Mouse (Mus musculus): Measurements from ENCODE around the gene Ddost.

The Ddost gene

GRCm38 (mm10) chr4:138337341-138337740 is 32.8 kb downstream of the Ddost start:
- no peak for DNase-seq (ENCODE audit: low spot score)

DNA sequence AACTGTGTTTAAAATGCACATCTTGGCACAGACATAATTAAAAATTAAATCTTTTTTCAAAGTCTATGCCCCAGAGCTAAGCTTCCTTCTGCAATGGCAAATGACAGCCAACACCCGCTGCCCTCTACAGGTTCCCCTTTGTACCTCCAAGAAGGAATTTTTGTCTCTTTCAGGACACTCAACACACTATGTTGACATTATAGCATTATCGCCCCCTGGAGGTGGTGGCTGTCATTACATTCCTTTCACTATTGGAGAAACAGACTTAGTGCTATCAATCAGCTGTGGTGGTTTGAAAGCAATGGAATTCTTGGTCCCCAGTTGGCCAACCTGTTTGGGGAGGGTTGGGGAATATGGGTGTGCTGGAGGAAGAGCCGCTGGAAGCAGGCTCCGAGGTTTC is 35.4 kb downstream of the Ddost start:
- DNase-seq (ENCODE audit: low spot score), result no peak

- DNase-seq (ENCODE audit: low spot score), result no peak
Measured at GRCm38 (mm10) chr4:138341393-138341792, 36.9 kb downstream of the Ddost start.

GRCm38 (mm10) chr4:138342048-138342447 is 37.5 kb downstream of the Ddost start:
- no peak for DNase-seq (ENCODE audit: low spot score)

GRCm38 (mm10) chr4:138342778-138343177 is 38.2 kb downstream of the Ddost start:
- DNase-seq (ENCODE audit: low spot score), result no peak

DNA sequence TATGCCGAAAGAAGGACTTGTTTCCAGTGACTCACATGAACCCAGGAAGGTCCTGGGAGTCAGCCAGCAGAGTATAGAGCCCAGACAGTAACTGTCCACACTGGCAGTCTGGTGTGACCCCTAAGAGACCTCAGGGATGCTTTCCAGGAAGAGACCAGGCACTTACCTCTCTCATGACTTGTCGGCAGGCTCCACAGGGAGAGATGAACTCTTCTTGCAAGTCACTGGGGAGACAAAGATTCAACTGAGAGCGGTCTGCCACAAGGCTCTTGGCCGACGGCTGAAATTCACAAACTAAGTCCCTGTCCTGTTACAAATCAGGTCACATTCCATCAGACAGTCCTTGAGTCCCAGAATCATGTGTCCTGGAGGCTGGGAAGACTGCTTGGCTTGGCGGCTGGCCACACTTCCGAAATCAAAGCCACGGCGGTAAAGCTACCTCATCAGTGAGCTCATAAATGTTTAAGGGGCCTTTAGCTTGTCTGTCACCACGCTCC is 38.9 kb downstream of the Ddost start:
- DNase-seq (ENCODE audit: low spot score), result no peak

DNA sequence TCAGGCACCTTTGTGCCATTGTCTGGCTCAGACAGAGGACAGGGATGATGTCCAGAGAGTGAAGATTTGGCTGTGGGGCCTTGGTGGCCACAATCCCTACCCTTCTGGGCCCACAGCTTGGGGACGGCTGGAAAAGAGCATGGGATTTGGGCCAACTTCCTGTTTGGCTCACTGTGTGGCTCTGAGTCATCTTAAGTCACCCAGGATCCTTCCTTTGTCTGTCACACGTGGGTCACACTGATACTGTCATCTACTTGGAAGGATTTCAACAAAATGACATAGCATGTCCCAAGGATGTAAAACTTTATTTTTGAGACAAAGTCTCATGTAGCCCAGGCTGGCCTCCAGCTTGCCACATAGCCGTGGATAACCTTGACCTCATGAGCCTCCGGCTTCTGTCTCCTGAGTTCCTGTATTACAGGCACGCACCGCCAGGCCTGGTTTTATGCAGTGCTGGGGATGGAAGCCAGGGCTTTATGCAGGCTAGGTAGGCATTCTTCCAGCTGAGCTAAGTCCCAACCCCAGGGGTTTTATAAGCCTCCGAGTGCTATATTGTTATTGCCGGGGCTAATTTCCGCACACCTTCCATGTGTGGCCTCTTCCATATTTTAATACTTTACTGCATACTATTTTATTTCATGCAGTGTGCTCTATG is 40.5 kb downstream of the Ddost start:
- no peak for DNase-seq (ENCODE audit: low spot score)

DNA sequence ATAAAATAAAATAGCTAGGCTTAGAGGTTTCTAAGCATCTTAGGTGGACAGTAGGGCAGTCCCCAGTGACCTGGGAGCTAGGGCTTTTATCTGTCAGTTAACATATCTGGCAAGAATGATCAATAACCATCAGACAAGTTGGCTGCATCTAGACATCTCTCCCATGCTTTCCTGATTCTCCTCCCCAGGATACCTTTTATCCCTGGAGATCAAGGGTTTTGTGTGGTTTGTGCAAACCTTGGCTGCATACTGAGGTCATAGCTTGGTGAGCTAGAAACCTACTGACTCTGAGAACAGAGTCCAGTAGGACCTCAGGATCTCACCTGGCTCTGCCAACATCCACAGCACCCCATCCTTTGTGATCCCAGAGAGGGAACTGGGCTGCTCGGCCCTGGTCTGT is 42.8 kb downstream of the Ddost start:
- DNase-seq (ENCODE audit: low spot score), result no peak

GRCm38 (mm10) chr4:138348716-138349115 is 44.2 kb downstream of the Ddost start:
- DNase-seq (ENCODE audit: low spot score), result no peak

DNA sequence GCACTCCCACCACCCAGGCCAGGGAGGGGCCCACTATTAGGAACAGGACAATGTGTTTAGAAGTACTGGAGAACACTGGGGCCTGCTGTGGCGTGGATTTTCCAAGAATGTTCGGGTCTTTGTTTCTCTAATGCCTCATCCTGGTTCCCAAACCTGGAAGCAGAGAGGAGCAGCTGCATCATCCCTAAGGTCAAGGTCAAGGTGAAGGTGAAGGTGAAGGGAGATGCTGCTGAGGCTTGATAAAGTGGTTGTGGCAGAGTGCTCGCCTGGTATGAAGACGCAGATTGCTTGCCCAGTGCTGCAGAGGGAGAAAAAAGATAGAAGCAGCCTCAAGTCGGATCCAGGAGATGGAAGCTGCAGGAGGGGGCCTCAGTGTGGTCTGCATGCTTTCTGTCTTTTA is 47.3 kb downstream of the Ddost start:
- DNase-seq (ENCODE audit: low spot score), result no peak

DNA sequence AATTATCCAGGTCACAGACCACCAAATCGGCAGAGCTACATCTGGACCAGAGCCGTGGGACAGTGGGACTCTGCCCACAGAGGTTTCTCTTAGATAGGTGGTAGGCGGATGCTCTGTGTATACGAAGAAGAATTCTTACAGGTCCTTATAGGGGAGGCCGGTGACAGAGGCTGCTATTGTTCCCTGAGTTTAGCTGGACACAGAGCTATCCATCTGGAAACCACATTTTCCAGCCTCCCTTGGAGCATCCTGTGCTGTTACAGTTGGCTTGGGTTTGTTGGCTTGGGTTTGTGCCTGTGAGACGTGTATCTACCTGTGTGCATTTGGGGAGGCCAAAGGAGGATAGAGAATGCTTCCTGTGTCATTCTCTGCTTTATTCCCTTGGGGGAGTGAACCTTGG is 48.2 kb downstream of the Ddost start:
- DNase-seq (ENCODE audit: low spot score), result no peak

DNA sequence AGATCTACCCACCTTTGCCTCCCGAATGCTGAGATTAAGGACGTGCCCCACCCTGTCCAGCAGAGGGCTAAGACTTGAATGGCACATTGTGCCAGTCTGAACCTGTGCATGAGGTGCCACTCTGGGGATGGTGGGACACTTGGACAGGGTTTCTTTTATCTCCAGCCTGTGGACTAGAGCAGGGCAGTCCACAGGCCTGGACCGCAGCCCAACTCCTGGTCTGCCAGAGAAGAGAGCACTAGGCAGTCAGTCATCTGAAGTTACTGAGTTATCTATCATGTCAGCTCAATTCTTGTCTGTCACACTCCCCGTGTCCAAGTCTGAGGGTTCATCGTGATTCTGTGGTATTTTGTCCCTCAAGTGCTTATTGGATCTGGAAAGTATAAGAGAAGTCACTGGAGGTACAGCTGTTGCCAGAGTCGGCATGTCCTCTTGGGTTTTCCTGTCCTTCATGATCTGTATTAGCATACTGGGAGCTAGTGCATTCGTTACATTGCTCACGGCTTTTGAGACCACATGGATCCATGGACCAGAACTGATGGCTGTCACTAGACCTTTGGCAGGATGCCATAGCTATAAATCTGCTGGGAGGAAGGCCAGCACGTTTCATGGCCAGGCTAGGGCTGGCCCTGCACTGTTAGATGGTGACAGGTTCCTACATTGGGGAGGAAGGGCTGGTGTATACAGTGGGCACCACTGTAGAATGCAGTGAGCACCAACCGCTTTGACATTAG is 49.1 kb downstream of the Ddost start:
- DNase-seq (ENCODE audit: low spot score), result no peak

DNA sequence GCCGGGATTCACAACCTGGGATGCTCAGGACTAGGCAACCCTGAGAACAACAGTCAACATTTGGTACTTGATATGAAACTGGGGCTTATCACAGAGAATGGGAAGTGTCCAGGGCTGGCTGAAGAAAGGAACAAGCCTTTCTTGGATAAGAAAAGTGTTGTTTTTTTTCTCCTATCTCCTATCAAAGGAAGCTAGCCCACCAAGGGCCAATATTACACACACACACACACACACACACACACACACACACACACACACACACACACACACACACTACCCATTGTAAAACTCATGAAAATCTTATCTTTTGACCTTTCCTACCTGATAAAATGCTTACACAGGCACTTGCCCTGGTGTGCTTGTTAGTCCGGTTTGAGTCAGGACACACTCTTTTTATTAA is 51.0 kb downstream of the Ddost start:
- DNase-seq (ENCODE audit: low spot score), result no peak

DNA sequence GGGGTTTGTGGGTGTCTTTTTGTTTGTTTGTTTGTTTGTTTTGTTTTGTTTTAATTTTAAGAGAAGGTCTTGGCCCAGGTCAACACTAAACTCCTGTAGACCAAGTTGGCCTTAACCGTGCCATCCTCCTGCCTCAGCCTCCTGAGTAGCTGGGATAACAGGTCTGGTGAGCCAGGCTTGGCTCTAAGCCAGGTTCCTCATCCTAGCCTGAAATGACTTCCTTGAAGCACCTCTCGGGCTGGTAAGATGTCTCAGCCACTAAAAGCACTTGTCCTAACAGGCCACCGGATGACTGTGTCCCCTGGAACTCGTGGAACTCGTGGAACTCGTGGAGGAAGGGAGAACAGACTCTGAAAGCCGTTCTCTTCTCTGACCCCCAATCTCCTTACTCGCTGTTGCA is 51.6 kb downstream of the Ddost start:
- DNase-seq (ENCODE audit: low spot score), result no peak

DNA sequence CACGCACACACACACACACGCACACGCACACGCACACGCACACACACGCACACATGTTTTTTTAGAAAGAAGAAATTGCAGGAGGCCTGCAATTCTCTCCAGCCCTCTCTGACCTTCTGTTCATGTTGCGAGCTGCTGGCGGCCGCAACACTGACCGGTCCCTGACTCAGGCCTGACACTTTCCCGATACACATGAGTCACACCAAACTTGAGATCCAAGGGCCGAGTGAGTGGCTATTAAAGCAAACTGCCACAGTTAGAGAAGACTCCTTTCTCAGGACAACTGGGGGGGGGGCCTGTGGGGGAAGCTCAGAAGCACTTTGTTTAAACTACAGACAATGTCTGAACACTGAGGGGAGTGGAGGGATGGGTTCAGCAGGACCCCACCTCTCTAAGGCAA is 52.0 kb downstream of the Ddost start:
- DNase-seq (ENCODE audit: low spot score), result no peak

DNA sequence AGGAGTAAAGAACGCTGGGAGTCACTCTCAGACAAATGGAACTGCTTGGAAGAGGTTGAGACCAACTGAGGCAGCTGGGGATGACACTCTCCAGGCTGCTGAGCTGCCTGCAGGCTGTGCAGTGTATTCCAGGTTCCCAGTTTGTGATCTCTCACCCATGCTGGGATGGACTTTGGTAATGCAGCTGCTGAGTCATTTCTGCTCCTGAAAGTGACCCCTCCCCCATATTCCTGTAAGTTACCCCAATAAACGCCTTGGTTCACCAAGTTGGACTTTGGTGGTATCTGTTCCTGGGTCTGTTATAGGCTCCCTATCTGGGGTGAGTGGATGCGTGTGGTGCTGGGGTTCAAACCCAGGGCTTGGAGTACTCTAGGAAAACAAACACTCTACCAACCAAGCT is 53.6 kb downstream of the Ddost start:
- no peak for DNase-seq (ENCODE audit: low spot score)

DNA sequence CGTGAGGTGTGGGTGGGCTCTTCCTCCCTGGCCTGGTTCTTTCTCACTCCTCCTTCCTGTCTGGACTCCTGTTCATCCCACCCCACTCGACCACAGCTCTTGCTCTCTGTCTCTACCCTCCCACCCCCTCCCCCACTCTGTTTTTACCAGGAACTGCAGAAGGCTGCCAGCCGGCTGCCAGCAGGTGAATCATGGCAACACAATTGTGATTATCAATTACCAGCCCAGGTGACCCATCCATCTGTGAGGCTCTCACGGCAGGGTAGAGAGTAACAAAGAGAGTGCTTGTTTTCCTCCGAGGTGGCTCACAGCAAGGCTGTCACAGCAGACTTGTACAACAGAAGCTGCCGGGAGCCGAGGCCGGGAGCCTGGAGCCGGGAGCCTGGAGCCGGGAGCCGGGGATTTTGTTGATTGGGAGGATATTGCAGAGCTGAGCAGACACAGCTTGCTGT is 56.9 kb downstream of the Ddost start:
- DNase-seq (ENCODE audit: low spot score), result no peak
